Mouse (Mus musculus): Measurements from ENCODE around the gene Krt222.

DNA sequence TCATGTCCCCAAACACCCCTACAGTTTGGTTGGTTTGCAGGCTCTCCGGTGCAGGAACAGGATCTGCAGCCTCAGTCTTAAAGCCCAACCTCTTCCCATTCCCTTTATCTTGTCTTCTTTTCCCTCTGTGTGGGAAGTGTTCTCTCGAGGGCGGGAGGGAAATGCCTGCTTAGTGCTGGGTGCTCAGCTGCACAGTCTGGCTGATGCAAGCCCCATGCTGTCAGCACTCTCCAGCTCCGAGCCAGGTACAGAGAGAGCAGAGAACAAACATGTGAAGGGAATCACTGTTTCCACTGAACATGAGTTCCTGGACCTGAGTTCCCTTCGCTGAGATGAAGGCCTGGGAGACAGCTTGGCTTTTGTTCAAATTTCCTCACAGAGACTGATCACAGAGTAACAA, 6.4 kb upstream of the Krt222 start:
- TF ChIP-seq CTCF (IDR thresholded peaks at IDR 0.05; ENCODE audit: low read depth, low read length) (no peak), POLR2A (IDR thresholded peaks at IDR 0.05; ENCODE audit: borderline replicate concordance, low read depth, low read length) (no peak)
